Mouse (Mus musculus) neural tube, embryonic 14.5 days (tissue): ENCODE measurements around the gene 1700042G07Rik. TPM values are rescaled to one million over a fixed set of nuclear protein-coding genes. Genes with fewer than 3 reads are reported as not detected.
A peak's percentile ranks its signal among the peaks of the same experiment; 100 is the strongest.

Experiments used
- ATAC-seq: fragments of 200-750 bp; cut with Nextera tagmentation; 2 replicates; pipeline ENCODE4 v1.8.0; 2017; ENCODE audit warnings: low read depth, mild to moderate bottlenecking, moderate TSS enrichment, moderate library complexity
- H3K27ac ChIP-seq: fragments of 300-500 bp; sonication (generic); 2 replicates; pipeline ENCODE4 v1.5.1; 2014; ENCODE audit warnings: low read depth, mild to moderate bottlenecking, control low read depth, low read length, moderate library complexity, mixed read lengths
- H3K27me3 ChIP-seq: fragments of 300-500 bp; sonication (generic); 2 replicates; pipeline ENCODE4 v1.6.1; 2014; ENCODE audit warnings: low read length; ENCODE audit not compliant: control insufficient read depth, insufficient read depth
- H3K36me3 ChIP-seq: fragments of 300-500 bp; sonication (generic); 2 replicates; pipeline ENCODE4 v1.6.1; 2014; ENCODE audit warnings: low read length, mixed read lengths; ENCODE audit not compliant: control insufficient read depth, insufficient read depth
- H3K4me1 ChIP-seq: fragments of 300-500 bp; sonication (generic); 2 replicates; pipeline ENCODE4 v1.6.1; 2014; ENCODE audit warnings: low read length; ENCODE audit not compliant: control insufficient read depth, insufficient read depth
- H3K4me2 ChIP-seq: fragments of 300-500 bp; sonication (generic); 2 replicates; pipeline ENCODE4 v1.6.1; 2014; ENCODE audit warnings: mild to moderate bottlenecking, low read depth, low read length, control low read depth
- H3K4me3 ChIP-seq: fragments of 300-500 bp; sonication (generic); 2 replicates; pipeline ENCODE4 v1.5.1; 2014; ENCODE audit warnings: low read depth, low read length, control low read depth, mixed read lengths
- H3K9ac ChIP-seq: fragments of 300-500 bp; sonication (generic); replicated peaks from 2 replicates; pipeline ENCODE4 v1.6.1; 2014; ENCODE audit warnings: low read depth, mild to moderate bottlenecking, control low read depth, low read length, mixed read lengths
- H3K9me3 ChIP-seq: fragments of 300-500 bp; sonication (generic); 2 replicates; pipeline ENCODE4 v1.6.1; 2016; ENCODE audit warnings: low read length; ENCODE audit not compliant: control insufficient read depth
- WGBS: fragments of 180-500 bp; shearing (Covaris S2); extraction: QIAGEN DNeasy Blood & Tissue Kit; methylation state at CpG from one replicate; pipeline ENCODE4 v1.1.7; 2014; 5-methylcytosine and 5-hydroxymethylcytosine counted together
- polyA plus RNA-seq: library from polyadenylated mRNA; unstranded; fragments of >200 nt; fragmentation: Nextera tagmentation; extraction: Ambion mirVana; gene quantifications from 2 replicates; pipeline ENCODE4 v1.2.1, GENCODE M21; 2014

Gene 1700042G07Rik
- polyA plus RNA-seq, 1 experiment from 2014 or later = not detected

- peak; percentile 85 for ATAC-seq
- Histone ChIP-seq H3K9me3 (no peaks in the 10 kb centered on the region), H3K4me3 (no peak overlapping the region), H3K27me3 (no peaks in the 10 kb centered on the region), H3K9ac (no peak overlapping the region), H3K4me1 (no peaks in the 10 kb centered on the region), H3K4me2 (no peak overlapping the region), H3K36me3 (no peaks in the 10 kb centered on the region), H3K27ac (no peak overlapping the region)
- 88% methylated on average over 7 of the region's 8 CpGs for WGBS
Observed at GRCm38 (mm10) chr4:116168617-116169352, 4.4 kb upstream of the 1700042G07Rik start.

- Histone ChIP-seq H3K4me3 (no peak overlapping the region), H3K9me3 (no peaks in the 10 kb centered on the region), H3K4me2 (no peak overlapping the region), H3K27ac (no peak overlapping the region), H3K36me3 (no peaks in the 10 kb centered on the region), H3K9ac (no peak overlapping the region), H3K4me1 (no peaks in the 10 kb centered on the region), H3K27me3 (no peaks in the 10 kb centered on the region)
- WGBS = 82% methylated on average over 3 of the region's 3 CpGs
- ATAC-seq = peak; percentile 42; the same call in 1 of the 2 replicates
Observed at GRCm38 (mm10) chr4:116169353-116169672, 3.9 kb upstream of the 1700042G07Rik start.

- no peak overlapping the region for H3K9ac ChIP-seq
- ATAC-seq = no peak
- H3K27me3 ChIP-seq = no peaks in the 10 kb centered on the region
- no peaks in the 10 kb centered on the region for H3K9me3 ChIP-seq
- H3K36me3 ChIP-seq = no peaks in the 10 kb centered on the region
- H3K4me1 ChIP-seq = no peaks in the 10 kb centered on the region
- 93% methylated on average over 4 of the region's 4 CpGs for WGBS
- no peak overlapping the region for H3K4me3 ChIP-seq
- H3K27ac ChIP-seq = no peak overlapping the region
- no peak overlapping the region for H3K4me2 ChIP-seq
Observed at GRCm38 (mm10) chr4:116173752-116174151, 580 bp downstream of the 1700042G07Rik start.

- no peak overlapping the region for H3K4me2 ChIP-seq
- no peak overlapping the region for H3K27ac ChIP-seq
- H3K9ac ChIP-seq = no peak overlapping the region
- H3K36me3 ChIP-seq = no peaks in the 10 kb centered on the region
- no peaks in the 10 kb centered on the region for H3K4me1 ChIP-seq
- H3K4me3 ChIP-seq = no peak overlapping the region
- WGBS = 51% methylated on average over 6 of the region's 6 CpGs
- no peaks in the 10 kb centered on the region for H3K27me3 ChIP-seq
- H3K9me3 ChIP-seq = no peaks in the 10 kb centered on the region
- no peak for ATAC-seq
Observed at GRCm38 (mm10) chr4:116174466-116175116, 1.4 kb downstream of the 1700042G07Rik start.

GRCm38 (mm10) chr4:116175136-116175535 is 2.0 kb downstream of the 1700042G07Rik start:
- Histone ChIP-seq H3K27me3 (no peaks in the 10 kb centered on the region), H3K4me2 (no peak overlapping the region), H3K4me3 (no peak overlapping the region), H3K4me1 (no peaks in the 10 kb centered on the region), H3K36me3 (no peaks in the 10 kb centered on the region), H3K9ac (no peak overlapping the region), H3K9me3 (no peaks in the 10 kb centered on the region), H3K27ac (no peak overlapping the region)
- ATAC-seq = no peak

- Histone ChIP-seq H3K4me1 (no peaks in the 10 kb centered on the region), H3K9me3 (no peaks in the 10 kb centered on the region), H3K27me3 (no peaks in the 10 kb centered on the region), H3K4me3 (no peak overlapping the region), H3K36me3 (no peaks in the 10 kb centered on the region), H3K9ac (no peak overlapping the region), H3K27ac (peak overlapping the region; percentile 52), H3K4me2 (0 out of 2 replicates have a peak overlapping the region, but pooled peaks have one; percentile 29)
- 70% methylated on average over 7 of the region's 7 CpGs for WGBS
- ATAC-seq = no peak
Observed at GRCm38 (mm10) chr4:116175711-116176542, 2.8 kb downstream of the 1700042G07Rik start.

GRCm38 (mm10) chr4:116176543-116176988 is 3.4 kb downstream of the 1700042G07Rik start:
- H3K9ac ChIP-seq = no peak overlapping the region

GRCm38 (mm10) chr4:116177140-116177539 is 4.0 kb downstream of the 1700042G07Rik start:
- WGBS = 27% methylated on average over 5 of the region's 5 CpGs
- Histone ChIP-seq H3K9me3 (no peaks in the 10 kb centered on the region), H3K4me1 (no peaks in the 10 kb centered on the region), H3K4me3 (no peak overlapping the region), H3K27me3 (no peaks in the 10 kb centered on the region), H3K9ac (no peak overlapping the region), H3K27ac (no peak overlapping the region; the same call in 1 of the 2 replicates), H3K4me2 (peak overlapping the region; percentile 29; the same call in 1 of the 2 replicates), H3K36me3 (no peaks in the 10 kb centered on the region)
- ATAC-seq = no peak

More at GRCm38 (mm10) chr4:116176543-116176988, 3.4 kb downstream of the 1700042G07Rik start:
- WGBS = 27% methylated on average over 10 of the region's 10 CpGs
- ATAC-seq = peak; percentile 86; the same call in 1 of the 2 replicates
- Histone ChIP-seq H3K4me2 (peak overlapping the region; percentile 29; the same call in 1 of the 2 replicates), H3K4me1 (no peaks in the 10 kb centered on the region), H3K4me3 (no peak overlapping the region), H3K27ac (peak overlapping the region; percentile 52), H3K27me3 (no peaks in the 10 kb centered on the region), H3K9me3 (no peaks in the 10 kb centered on the region), H3K36me3 (no peaks in the 10 kb centered on the region)
